Mouse (Mus musculus): ENCODE data around the gene Clcf1. TPM values are rescaled to one million over a fixed set of nuclear protein-coding genes. Genes with fewer than 3 reads are reported as not detected.

Gene Clcf1
- polyA plus RNA-seq, 1 experiment from 2014 or later, result 0.73 TPM

DNA sequence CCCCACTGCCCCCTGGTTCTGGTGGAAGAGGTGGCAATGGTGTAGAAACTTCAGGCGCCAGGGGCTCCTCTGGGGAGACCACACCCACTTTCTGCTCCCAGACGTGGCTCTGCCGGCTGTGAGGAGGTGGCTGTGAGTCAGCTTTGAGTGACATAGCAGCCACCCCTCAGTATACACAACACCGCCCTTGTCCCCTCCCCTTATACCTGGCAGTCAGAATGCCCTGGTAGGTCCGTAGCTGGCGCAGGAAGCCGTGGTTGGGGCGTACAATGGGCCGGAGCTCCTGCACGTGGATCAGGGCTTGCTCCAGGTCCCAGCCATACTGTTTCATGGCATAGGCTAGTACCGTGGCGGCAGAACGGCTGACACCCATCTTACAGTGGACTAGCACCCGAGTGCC is 49.7 kb downstream of the Clcf1 start:
- no peaks in the 10 kb centered on the region for H3K9me3 ChIP-seq (replicated peaks)
- H3K36me3 ChIP-seq, result no peaks in the 10 kb centered on the region
- H3K9ac ChIP-seq, result no peak overlapping the region
- peaks cover 9% of the 10 kb centered on the region for H3K4me1 ChIP-seq
- peaks cover 31% of the 10 kb centered on the region for H3K27me3 ChIP-seq (replicated peaks)
- no peak overlapping the region for H3K4me3 ChIP-seq
- WGBS (ENCODE audit: insufficient replicate concordance), result 56% methylated on average over 14 of the region's 14 CpGs
- no peak overlapping the region for H3K4me2 ChIP-seq
- ATAC-seq, result no peak
- H3K27ac ChIP-seq, result no peak overlapping the region

- Histone ChIP-seq H3K9me3 (replicated peaks) (no peaks in the 10 kb centered on the region), H3K27ac (no peak overlapping the region), H3K4me3 (no peak overlapping the region), H3K9ac (no peak overlapping the region), H3K27me3 (replicated peaks) (peaks cover 37% of the 10 kb centered on the region), H3K4me1 (peaks cover 15% of the 10 kb centered on the region), H3K36me3 (no peaks in the 10 kb centered on the region), H3K4me2 (no peak overlapping the region)
- 79% methylated on average over 6 of the region's 6 CpGs for whole genome bisulfite sequencing (ENCODE audit: insufficient replicate concordance)
- no peak for ATAC-seq
Observed at GRCm38 (mm10) chr19:4264171-4264780, 50.2 kb downstream of the Clcf1 start.

GRCm38 (mm10) chr19:4265956-4266355 is 51.9 kb downstream of the Clcf1 start:
- Histone ChIP-seq H3K36me3 (no peaks in the 10 kb centered on the region), H3K4me3 (no peak overlapping the region), H3K9ac (no peak overlapping the region), H3K9me3 (replicated peaks) (no peaks in the 10 kb centered on the region), H3K27me3 (replicated peaks) (peaks cover 54% of the 10 kb centered on the region), H3K4me1 (peaks cover 15% of the 10 kb centered on the region), H3K27ac (no peak overlapping the region), H3K4me2 (no peak overlapping the region)
- 59% methylated on average over 4 of the region's 4 CpGs for whole genome bisulfite sequencing (ENCODE audit: insufficient replicate concordance)
- no peak for ATAC-seq

DNA sequence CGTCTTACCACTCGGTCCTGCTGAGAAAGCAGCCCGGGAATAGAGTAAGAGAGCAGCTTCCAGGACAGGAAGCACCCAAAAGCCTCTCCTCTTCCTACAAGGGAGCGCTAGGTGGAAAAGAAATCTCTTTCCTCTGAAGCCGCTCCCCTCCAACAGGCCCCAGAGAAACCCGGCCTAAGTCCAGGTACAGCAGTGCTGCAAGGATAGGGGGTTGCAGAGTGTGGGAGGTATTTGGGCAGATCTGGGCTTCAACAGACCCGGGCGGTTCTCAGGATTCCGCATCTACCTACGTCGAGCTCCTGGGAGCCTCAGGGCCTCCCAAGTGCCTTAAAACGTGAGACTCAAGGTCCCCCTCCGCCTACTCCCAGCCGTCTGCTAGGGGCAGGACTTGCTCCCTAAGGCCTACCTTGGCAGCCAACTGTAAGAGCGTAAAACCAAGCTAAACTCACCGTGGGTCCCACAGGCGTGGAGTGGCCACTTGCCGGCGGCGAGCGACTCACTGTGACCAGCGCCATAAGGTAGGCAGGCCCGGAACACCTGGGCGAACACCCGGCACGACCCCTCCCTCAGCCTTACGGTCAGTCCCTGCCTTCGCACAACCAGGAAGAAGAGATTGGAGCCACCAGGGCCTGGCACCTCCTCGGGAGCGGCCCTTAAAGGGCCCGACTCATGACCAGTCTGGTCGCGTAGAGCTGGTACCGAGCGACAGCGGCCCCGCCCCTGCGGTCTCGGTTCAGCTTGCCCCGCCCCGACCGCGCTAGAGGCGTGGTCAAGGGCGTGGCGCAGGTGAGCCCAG is 54.7 kb downstream of the Clcf1 start, which contains the start of gene Ssh3:
Gene Ssh3, minus strand, starts transcription at position 615 of the 796 bp plus-strand sequence.
- Histone ChIP-seq H3K27me3 (replicated peaks) (peaks cover 58% of the 10 kb centered on the region), H3K27ac (no peak within 1 kb of the TSS), H3K9ac (peak within 1 kb of the TSS; percentile 52), H3K4me1 (peaks cover 15% of the 10 kb centered on the region), H3K9me3 (replicated peaks) (no peaks in the 10 kb centered on the region), H3K36me3 (no peaks in the 10 kb centered on the region), H3K4me3 (peak within 1 kb of the TSS; percentile 49), H3K4me2 (peak within 1 kb of the TSS; percentile 71)
- 11% methylated on average over 46 of the region's 46 CpGs for WGBS (ENCODE audit: insufficient replicate concordance)
- ATAC-seq, result peak; percentile 80

- Histone ChIP-seq H3K4me3 (no peak overlapping the region), H3K9ac (no peak overlapping the region), H3K9me3 (replicated peaks) (no peaks in the 10 kb centered on the region), H3K27ac (no peak overlapping the region), H3K36me3 (no peaks in the 10 kb centered on the region), H3K4me2 (no peak overlapping the region), H3K4me1 (peaks cover 15% of the 10 kb centered on the region), H3K27me3 (replicated peaks) (peaks cover 52% of the 10 kb centered on the region)
- no peak for ATAC-seq
- WGBS (ENCODE audit: insufficient replicate concordance), result 55% methylated on average over 6 of the region's 6 CpGs
Observed at GRCm38 (mm10) chr19:4270187-4270586, 56.1 kb downstream of the Clcf1 start.

DNA sequence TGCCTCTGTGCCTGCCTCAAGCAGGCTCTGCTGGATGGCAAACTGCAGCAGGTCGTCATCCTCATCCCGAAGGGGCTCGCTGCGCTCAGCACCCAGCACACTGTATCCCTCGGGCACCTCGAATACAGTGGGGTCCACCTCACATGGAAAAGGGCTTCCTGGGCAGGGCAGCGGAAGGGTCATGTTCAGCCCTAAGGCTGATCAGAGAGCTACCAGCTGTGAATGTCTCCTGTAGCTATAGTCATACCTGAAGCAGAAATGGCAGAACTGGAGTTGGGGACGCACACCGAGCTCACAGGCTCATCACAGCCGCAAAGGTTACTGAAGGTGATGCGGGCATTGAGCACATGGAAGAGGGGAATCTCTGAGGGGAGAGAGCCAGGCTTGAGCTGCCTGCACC is 56.9 kb downstream of the Clcf1 start:
- ATAC-seq, result no peak
- H3K27ac ChIP-seq, result no peak overlapping the region
- no peak overlapping the region for H3K4me2 ChIP-seq
- no peak overlapping the region for H3K4me3 ChIP-seq
- H3K4me1 ChIP-seq, result peaks cover 15% of the 10 kb centered on the region
- H3K9me3 ChIP-seq (replicated peaks), result no peaks in the 10 kb centered on the region
- H3K27me3 ChIP-seq (replicated peaks), result peaks cover 52% of the 10 kb centered on the region
- no peaks in the 10 kb centered on the region for H3K36me3 ChIP-seq
- no peak overlapping the region for H3K9ac ChIP-seq
- WGBS (ENCODE audit: insufficient replicate concordance), result 88% methylated on average over 11 of the region's 11 CpGs

Small RNAs within 50 kb of the gene (microRNA-seq; reads per million reads assigned to microRNA genes)
- gene Gm26115 (not detected), gene Mir6985 (not detected)

Other genes starting within 250 kb of the Clcf1 start
- gene Aldh3b2, start 241.9 kb upstream of the Clcf1 start, polyA plus RNA-seq (2016; fragmentation: Nextera tagmentation; extraction: Ambion mirVana), result 0.14 and 0.22 TPM in 2 replicates
- gene Acy3, start 227.7 kb upstream of the Clcf1 start, polyA plus RNA-seq (2016; fragmentation: Nextera tagmentation; extraction: Ambion mirVana), result 9.1 and 10.0 TPM in 2 replicates
- 1.2 and 1.3 TPM in 2 replicates for gene Tbx10, start 221.5 kb upstream of the Clcf1 start, polyA plus RNA-seq (2016; fragmentation: Nextera tagmentation; extraction: Ambion mirVana)
- 18.6 and 21.0 TPM in 2 replicates for gene Nudt8, start 213.7 kb upstream of the Clcf1 start, polyA plus RNA-seq (2016; fragmentation: Nextera tagmentation; extraction: Ambion mirVana)
- 0.85 and 1.1 TPM in 2 replicates for gene Gm49405, start 213.6 kb upstream of the Clcf1 start, polyA plus RNA-seq (2016; fragmentation: Nextera tagmentation; extraction: Ambion mirVana)
- 1.3 and 1.5 TPM in 2 replicates for gene Doc2g, start 210.9 kb upstream of the Clcf1 start, polyA plus RNA-seq (2016; fragmentation: Nextera tagmentation; extraction: Ambion mirVana)
- gene Ndufv1, start 201.4 kb upstream of the Clcf1 start, polyA plus RNA-seq (2016; fragmentation: Nextera tagmentation; extraction: Ambion mirVana), result 186 and 187 TPM in 2 replicates
- 583 and 622 TPM in 2 replicates for gene Gstp1, start 176.3 kb upstream of the Clcf1 start, polyA plus RNA-seq (2016; fragmentation: Nextera tagmentation; extraction: Ambion mirVana)
- 6.2 and 7.3 TPM in 2 replicates for gene Gstp2, start 168.2 kb upstream of the Clcf1 start, polyA plus RNA-seq (2016; fragmentation: Nextera tagmentation; extraction: Ambion mirVana)
- 15.0 and 18.5 TPM in 2 replicates for gene Gstp3, start 154.7 kb upstream of the Clcf1 start, polyA plus RNA-seq (2016; fragmentation: Nextera tagmentation; extraction: Ambion mirVana)
- 0.37 and 0.53 TPM in 2 replicates for gene Cabp2, start 132.7 kb upstream of the Clcf1 start, polyA plus RNA-seq (2016; fragmentation: Nextera tagmentation; extraction: Ambion mirVana)
- gene Cdk2ap2, start 117.1 kb upstream of the Clcf1 start, polyA plus RNA-seq (2016; fragmentation: Nextera tagmentation; extraction: Ambion mirVana), result 93.2 and 101 TPM in 2 replicates
- 4.8 and 5.0 TPM in 2 replicates for gene Pitpnm1, start 114.2 kb upstream of the Clcf1 start, polyA plus RNA-seq (2016; fragmentation: Nextera tagmentation; extraction: Ambion mirVana)
- gene Aip, start 88.4 kb upstream of the Clcf1 start, polyA plus RNA-seq (2016; fragmentation: Nextera tagmentation; extraction: Ambion mirVana), result 42.0 and 43.6 TPM in 2 replicates
- gene Gpr152, start 74.5 kb upstream of the Clcf1 start, polyA plus RNA-seq (2016; fragmentation: Nextera tagmentation; extraction: Ambion mirVana), result not detected in 2 replicates
- 0.06 and 0.07 TPM in 2 replicates for gene Cabp4, start 70.2 kb upstream of the Clcf1 start, polyA plus RNA-seq (2016; fragmentation: Nextera tagmentation; extraction: Ambion mirVana)
- gene Coro1b, start 65.6 kb upstream of the Clcf1 start, polyA plus RNA-seq (2016; fragmentation: Nextera tagmentation; extraction: Ambion mirVana), result 86.5 and 86.9 TPM in 2 replicates
- gene Ptprcap, start 60.6 kb upstream of the Clcf1 start, polyA plus RNA-seq (2016; fragmentation: Nextera tagmentation; extraction: Ambion mirVana), result 24.3 and 26.2 TPM in 2 replicates
- 39.1 and 39.4 TPM in 2 replicates for gene Rps6kb2, start 50.9 kb upstream of the Clcf1 start, polyA plus RNA-seq (2016; fragmentation: Nextera tagmentation; extraction: Ambion mirVana)
- gene Carns1, start 38.8 kb upstream of the Clcf1 start, polyA plus RNA-seq (2016; fragmentation: Nextera tagmentation; extraction: Ambion mirVana), result 0.93 and 1.3 TPM in 2 replicates
- gene Tbc1d10c, start 23.0 kb upstream of the Clcf1 start, polyA plus RNA-seq (2016; fragmentation: Nextera tagmentation; extraction: Ambion mirVana), result 4.3 and 4.9 TPM in 2 replicates
- 572 and 577 TPM in 2 replicates for gene Ppp1ca, start 22.2 kb upstream of the Clcf1 start, polyA plus RNA-seq (2016; fragmentation: Nextera tagmentation; extraction: Ambion mirVana)
- gene Rad9a, start 12.6 kb upstream of the Clcf1 start, polyA plus RNA-seq (2016; fragmentation: Nextera tagmentation; extraction: Ambion mirVana), result 26.5 and 26.8 TPM in 2 replicates
- not detected in 2 replicates for gene AC109138.7, start 119 bp downstream of the Clcf1 start, polyA plus RNA-seq (2016; fragmentation: Nextera tagmentation; extraction: Ambion mirVana)
- 12.8 and 13.2 TPM in 2 replicates for gene Pold4, start 17.7 kb downstream of the Clcf1 start, polyA plus RNA-seq (2016; fragmentation: Nextera tagmentation; extraction: Ambion mirVana)
- 2.2 and 2.6 TPM in 2 replicates for gene Ssh3, start 54.9 kb downstream of the Clcf1 start, polyA plus RNA-seq (2016; fragmentation: Nextera tagmentation; extraction: Ambion mirVana)
- gene Ankrd13d, start 68.9 kb downstream of the Clcf1 start, polyA plus RNA-seq (2016; fragmentation: Nextera tagmentation; extraction: Ambion mirVana), result 0.99 and 1.4 TPM in 2 replicates
- gene Grk2, start 92.0 kb downstream of the Clcf1 start, polyA plus RNA-seq (2016; fragmentation: Nextera tagmentation; extraction: Ambion mirVana), result 15.7 and 17.9 TPM in 2 replicates
- gene Kdm2a, start 184.0 kb downstream of the Clcf1 start, polyA plus RNA-seq (2016; fragmentation: Nextera tagmentation; extraction: Ambion mirVana), result 25.4 and 28.1 TPM in 2 replicates
- 7.8 and 8.1 TPM in 2 replicates for gene Rhod, start 225.2 kb downstream of the Clcf1 start, polyA plus RNA-seq (2016; fragmentation: Nextera tagmentation; extraction: Ambion mirVana)